ENCODE assay signal across 15 mouse cellular contexts in the genomic region with DNA sequence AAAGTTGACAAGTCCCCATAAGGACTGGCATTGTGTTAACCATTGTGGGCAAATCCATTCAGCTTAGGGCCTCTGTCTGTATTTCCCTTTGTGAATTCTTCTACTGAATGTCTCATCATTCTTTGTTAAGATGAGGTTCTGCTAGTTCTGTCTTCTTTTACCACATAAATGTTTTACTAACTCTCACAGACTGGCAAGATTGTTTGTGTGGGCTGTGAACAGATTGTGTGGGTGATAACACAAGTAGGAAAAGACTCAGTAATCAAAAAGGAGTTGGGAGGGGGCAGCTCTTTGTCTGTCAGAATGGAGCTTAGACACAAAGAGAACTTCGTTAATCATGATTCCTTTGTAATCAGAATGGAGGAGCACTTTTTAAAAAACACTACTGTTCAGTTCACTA.
"Had no signal": no experiment of that assay in that cellular context is flagged by ENCODE, and none has a peak within 500 bp of the region (broad histone marks: within the 10 kb centered on the region; RNA-seq: fewer than 3 reads in every experiment).

No protein-coding gene starts in this region.

- H3K9me3 ChIP-seq: kidney, embryonic 15.5 days; liver, embryonic 15.5 days; megakaryocyte, embryonic 14.5 days; midbrain, embryonic 15.5 days; neural tube, embryonic 12.5 days had no signal

- H3K27ac ChIP-seq: kidney, embryonic 15.5 days; liver, embryonic 15.5 days; macrophage; midbrain, embryonic 15.5 days; neural tube, embryonic 12.5 days; stomach, postnatal 0 days had no signal

- H3K4me1 ChIP-seq: kidney, embryonic 15.5 days; liver, embryonic 15.5 days; megakaryocyte, embryonic 14.5 days; midbrain, embryonic 15.5 days had no signal

- H3K27me3 ChIP-seq: kidney, embryonic 15.5 days; liver, embryonic 15.5 days; megakaryocyte, embryonic 14.5 days; midbrain, embryonic 15.5 days; neural tube, embryonic 12.5 days had no signal

- H3K36me3 ChIP-seq: kidney, embryonic 15.5 days; liver, embryonic 15.5 days; midbrain, embryonic 15.5 days; neural tube, embryonic 12.5 days had no signal

- H3K4me3 ChIP-seq: kidney, embryonic 15.5 days; liver, embryonic 15.5 days; megakaryocyte, embryonic 14.5 days; midbrain, embryonic 15.5 days; neural tube, embryonic 12.5 days had no signal

- DNase-seq: kidney, adult 2 months; kidney, postnatal 14 days; left cerebral cortex, postnatal 4 days; lung, adult 2 months; thymus, adult 18-20 months; thymus, postnatal 25 days had no signal

- ATAC-seq: intestine, embryonic 16.5 days; lung, postnatal 0 days; midbrain, embryonic 15.5 days had no signal
